Comparison of ENCODE assay signal across 9 mouse cellular contexts in genomic region chr11:70815498-70816078, GRCm38 (mm10). TPM values are rescaled to one million over a fixed set of nuclear protein-coding genes. Genes with fewer than 3 reads are reported as not detected.
DNase-seq lines count a peak whose midpoint lies in the region; TF ChIP-seq lines count a peak whose summit lies in the region.
"Had no signal": no experiment of that assay in that cellular context is flagged by ENCODE, and none has a peak within 500 bp of the region (broad histone marks: within the 10 kb centered on the region; RNA-seq: fewer than 3 reads in every experiment).

No protein-coding gene starts in this region.

- H3K36me3 ChIP-seq in E14TG2a.4 (ENCODE audit: insufficient read depth, low read length) = no peaks in the 10 kb centered on the region
- H3K36me3 ChIP-seq: embryonic facial prominence, embryonic 12.5 days had no signal

- 0 out of 2 replicates have a peak, but pooled peaks cover 4% of the 10 kb centered on the region for H3K4me1 ChIP-seq in E14TG2a.4 (replicated peaks; ENCODE audit: low read depth, low read length)
- H3K4me1 ChIP-seq: embryonic facial prominence, embryonic 12.5 days had no signal

- DNase-seq in gastrocnemius, adult 2 months = no peak
- no peak for DNase-seq in gastrocnemius, postnatal 25 days
- peak; percentile 44 for DNase-seq in c-Kit-negative CD71-positive TER-119-positive erythroid progenitor cells, embryonic 14.5 days (ENCODE audit: low read depth, low spot score)
- DNase-seq in frontal cortex, adult 2 months (ENCODE audit: extremely low spot score in 1 of 2, low spot score in 1 of 2) = peak; percentile 20 to 85
- DNase-seq in kidney, postnatal 4 days = peak; percentile 56 to 63
- DNase-seq in lung, postnatal 10 days = peak; percentile 73
- peak; percentile 52 to 66 for DNase-seq in spleen, postnatal 10 days (ENCODE audit: low spot score in 2 of 2)

- H3K4me3 ChIP-seq in gastrocnemius, adult 2 months = no peak overlapping the region
- H3K4me3 ChIP-seq in E14TG2a.4 (replicated peaks; ENCODE audit: low read length) = no peak overlapping the region
- H3K4me3 ChIP-seq: embryonic facial prominence, embryonic 12.5 days had no signal

- peak; percentile 87 for TF ChIP-seq CTCF in gastrocnemius, adult 2 months (IDR thresholded peaks at IDR 0.05)
- peak; percentile 80 for TF ChIP-seq CTCF in E14TG2a.4 (conservative IDR thresholded peaks at IDR 0.05; ENCODE audit: low read length)

- H3K27ac ChIP-seq in gastrocnemius, adult 2 months = no peak overlapping the region
- H3K27ac ChIP-seq: embryonic facial prominence, embryonic 12.5 days had no signal

- H3K9me3 ChIP-seq in E14TG2a.4 (ENCODE audit: low read length) = no peaks in the 10 kb centered on the region
- H3K9me3 ChIP-seq: embryonic facial prominence, embryonic 12.5 days had no signal

- intact Hi-C loops in gastrocnemius, adult 2 months (cut with DNase I) = loop anchor here (1.0 kb wide), 1 partner anchor 36 kb away; no protein-coding TSS in a partner anchor

- peaks cover 4% of the 10 kb centered on the region; the same call in 1 of the 2 replicates for H3K27me3 ChIP-seq in E14TG2a.4 (ENCODE audit: insufficient read depth, low read length)

RNA-seq across cellular contexts. Expression of gene Scimp, which starts 3.2 kb away (rescaled TPM):
- not detected for total RNA-seq in gastrocnemius, adult 2 months (2021)
- total RNA-seq in gastrocnemius, postnatal 25 days (2021) = not detected
- 0.08 TPM in 1 of 2 replicates, not detected in the other for polyA plus RNA-seq in frontal cortex, adult 2 months (2012; rRNA removed)
- polyA plus RNA-seq: embryonic facial prominence, embryonic 12.5 days had no signal

RNA-seq across cellular contexts. Expression of gene Rabep1, which starts 29.0 kb away (rescaled TPM):
- total RNA-seq in gastrocnemius, adult 2 months (2021) = 10 to 100 TPM; 37.2 to 37.8 TPM
- 10 to 100 TPM; 28.4 to 29.2 TPM for total RNA-seq in gastrocnemius, postnatal 25 days (2021)
- 35.3 and 40.6 TPM in 2 replicates for polyA plus RNA-seq in frontal cortex, adult 2 months (2012; rRNA removed)

RNA-seq across cellular contexts. Expression of gene Zfp3, which starts 51.6 kb away (rescaled TPM):
- total RNA-seq in gastrocnemius, adult 2 months (2021) = 10 to 100 TPM; 10.7 to 10.8 TPM
- total RNA-seq in gastrocnemius, postnatal 25 days (2021) = 1 to 10 TPM; 8.8 to 9.6 TPM
- 8.7 and 9.8 TPM in 2 replicates for polyA plus RNA-seq in frontal cortex, adult 2 months (2012; rRNA removed)

Comparison
In these comparisons a context has a peak if more than half of its experiments do, and no peak if none do; other contexts are left out.
1. DNase-seq: peak in c-Kit-negative CD71-positive TER-119-positive erythroid progenitor cells, embryonic 14.5 days (single experiment), frontal cortex, adult 2 months (2 of 2), kidney, postnatal 4 days (2 of 2), lung, postnatal 10 days (single experiment) and spleen, postnatal 10 days (2 of 2); none in gastrocnemius, adult 2 months (single experiment) and gastrocnemius, postnatal 25 days (single experiment).